Mouse (Mus musculus): ENCODE measurements around the gene Gpx4. TPM values are rescaled to one million over a fixed set of nuclear protein-coding genes. Genes with fewer than 3 reads are reported as not detected.
"Not testable (repeated sequence)": the region's sequence is repeated elsewhere in the genome, so short reads cannot be mapped to it uniquely, and the experiment has no call there.

Gpx4 gene
- polyA plus RNA-seq, 1 experiment from 2014 or later: 488 TPM

- ATAC-seq (ENCODE audit: insufficient number of reproducible peaks, insufficient read depth, low FRiP score, low TSS enrichment, low read depth): no peak
- Histone ChIP-seq H3K9me3 (no peaks in the 10 kb centered on the region), H3K27ac (peak overlapping the region; percentile 12; the same call in 1 of the 2 replicates), H3K4me1 (peaks cover 32% of the 10 kb centered on the region), H3K36me3 (peaks cover 42% of the 10 kb centered on the region), H3K9ac (no peak overlapping the region; the same call in 1 of the 2 replicates), H3K4me2 (no peak overlapping the region), H3K4me3 (no peak overlapping the region), H3K27me3 (no peaks in the 10 kb centered on the region)
- 92% methylated on average over 5 of the region's 5 CpGs for WGBS
Measured at GRCm38 (mm10) chr10:80035686-80036085, 11.3 kb upstream of the Gpx4 start.

- 95% methylated on average over 13 of the region's 13 CpGs for whole genome bisulfite sequencing
- no peak overlapping the region for H3K4me2 ChIP-seq
- ATAC-seq (ENCODE audit: insufficient number of reproducible peaks, insufficient read depth, low FRiP score, low TSS enrichment, low read depth): no peak
Measured at GRCm38 (mm10) chr10:80036832-80037231, 10.1 kb upstream of the Gpx4 start.

DNA sequence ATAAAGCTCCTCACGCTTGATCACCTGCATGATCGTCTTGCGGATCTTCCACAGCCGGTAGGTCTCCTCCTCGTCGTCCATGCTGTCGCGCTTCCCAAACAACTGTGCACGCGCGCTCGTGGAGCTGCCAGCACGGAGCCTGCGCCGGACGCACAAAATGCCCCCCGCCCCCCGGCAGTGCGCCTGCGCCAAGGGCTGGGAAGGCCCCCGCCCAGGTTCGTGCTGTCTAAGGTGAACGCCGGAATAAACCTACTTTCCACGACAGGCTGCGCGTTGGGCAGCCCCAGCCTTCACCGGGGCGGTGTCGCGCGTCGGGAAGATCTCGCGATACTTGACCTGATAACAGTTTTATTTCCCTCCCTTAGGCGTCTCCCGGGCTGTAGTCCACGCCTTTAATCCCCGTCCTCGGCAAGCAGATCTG is 7.4 kb upstream of the Gpx4 start, which contains the start of gene Polr2e:
Gene Polr2e (minus strand): TSS at position 237 of the 421 bp plus-strand sequence.
- Histone ChIP-seq H3K27me3 (no peaks in the 10 kb centered on the region), H3K4me3 (peak within 1 kb of the TSS; percentile 88), H3K4me2 (peak within 1 kb of the TSS; percentile 82), H3K9me3 (no peaks in the 10 kb centered on the region), H3K4me1 (peaks cover 15% of the 10 kb centered on the region), H3K9ac (peak within 1 kb of the TSS; percentile 91), H3K27ac (peak within 1 kb of the TSS; percentile 39), H3K36me3 (peaks cover 39% of the 10 kb centered on the region)
- ATAC-seq (ENCODE audit: insufficient number of reproducible peaks, insufficient read depth, low FRiP score, low TSS enrichment, low read depth): peak; percentile 96
- WGBS: under 1% methylated on average over 40 of the region's 40 CpGs

More at GRCm38 (mm10) chr10:80036832-80037231, 10.1 kb upstream of the Gpx4 start:
- no peaks in the 10 kb centered on the region for H3K9me3 ChIP-seq
- no peak overlapping the region for H3K9ac ChIP-seq
- peaks cover 42% of the 10 kb centered on the region for H3K36me3 ChIP-seq
- no peaks in the 10 kb centered on the region for H3K27me3 ChIP-seq
- peaks cover 32% of the 10 kb centered on the region for H3K4me1 ChIP-seq
- no peak overlapping the region for H3K4me3 ChIP-seq
- no peak overlapping the region for H3K27ac ChIP-seq

DNA sequence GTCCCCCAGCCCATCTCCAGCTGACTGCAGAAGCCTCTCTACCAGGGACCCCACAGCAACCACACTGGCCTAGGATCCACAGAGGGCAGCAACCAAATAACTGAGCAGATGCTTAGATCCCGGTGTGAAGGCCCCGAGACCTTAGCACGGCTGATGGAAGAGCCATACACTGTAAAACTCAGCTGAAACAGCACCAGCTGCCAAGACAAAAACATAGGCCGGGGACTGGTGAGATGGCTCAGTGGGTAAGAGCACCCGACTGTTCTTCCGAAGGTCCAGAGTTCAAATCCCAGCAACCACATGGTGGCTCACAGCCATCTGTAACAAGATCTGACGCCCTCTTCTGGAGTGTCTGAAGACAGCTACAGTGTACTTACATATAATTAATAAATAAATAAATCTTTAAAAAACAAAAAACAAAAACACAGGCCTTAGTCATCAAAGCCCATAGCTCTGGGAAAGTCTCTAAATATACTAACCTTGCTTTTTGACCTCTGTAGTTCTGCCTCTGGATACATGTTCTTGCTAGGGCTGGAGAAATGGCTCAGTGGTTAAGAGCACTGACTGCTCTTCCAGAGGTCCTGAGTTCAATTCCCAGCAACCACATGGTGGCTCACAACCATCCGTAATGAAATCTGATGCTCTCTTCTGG is 5.4 kb upstream of the Gpx4 start:
- not testable (repeated sequence) for H3K4me2 ChIP-seq; H3K9me3 ChIP-seq; H3K4me3 ChIP-seq; ATAC-seq (ENCODE audit: insufficient number of reproducible peaks, insufficient read depth, low FRiP score, low TSS enrichment, low read depth); H3K27me3 ChIP-seq; H3K9ac ChIP-seq
- 83% methylated on average over 8 of the region's 8 CpGs for WGBS
- Histone ChIP-seq H3K4me1 (peaks cover 15% of the 10 kb centered on the region), H3K36me3 (peaks cover 19% of the 10 kb centered on the region), H3K27ac (peak overlapping the region; percentile 33; the same call in 1 of the 2 replicates)

GRCm38 (mm10) chr10:80044087-80044486 is 2.9 kb upstream of the Gpx4 start:
- no peak overlapping the region for H3K9ac ChIP-seq
- no peaks in the 10 kb centered on the region for H3K27me3 ChIP-seq
- ATAC-seq (ENCODE audit: insufficient number of reproducible peaks, insufficient read depth, low FRiP score, low TSS enrichment, low read depth): no peak
- H3K9me3 ChIP-seq: no peaks in the 10 kb centered on the region
- H3K36me3 ChIP-seq: no peaks in the 10 kb centered on the region
- WGBS: 18% methylated on average over 4 of the region's 4 CpGs
- H3K4me1 ChIP-seq: peaks cover 23% of the 10 kb centered on the region
- peak overlapping the region; percentile 40; the same call in 1 of the 2 replicates for H3K27ac ChIP-seq
- no peak overlapping the region for H3K4me2 ChIP-seq
- H3K4me3 ChIP-seq: no peak overlapping the region

- H3K4me2 ChIP-seq; H3K4me3 ChIP-seq; H3K27ac ChIP-seq; H3K9me3 ChIP-seq; H3K9ac ChIP-seq; H3K27me3 ChIP-seq; H3K36me3 ChIP-seq; ATAC-seq (ENCODE audit: insufficient number of reproducible peaks, insufficient read depth, low FRiP score, low TSS enrichment, low read depth): not testable (repeated sequence)
- WGBS: 72% methylated on average over 4 of the region's 4 CpGs
- H3K4me1 ChIP-seq: peaks cover 19% of the 10 kb centered on the region
Measured at GRCm38 (mm10) chr10:80045364-80045763, 1.6 kb upstream of the Gpx4 start.

- 80% methylated on average over 5 of the region's 5 CpGs for WGBS
- Histone ChIP-seq H3K4me3 (no peak overlapping the region), H3K4me1 (peaks cover 22% of the 10 kb centered on the region), H3K27ac (no peak overlapping the region), H3K4me2 (no peak overlapping the region), H3K9ac (no peak overlapping the region), H3K36me3 (no peaks in the 10 kb centered on the region), H3K9me3 (no peaks in the 10 kb centered on the region), H3K27me3 (no peaks in the 10 kb centered on the region)
- ATAC-seq (ENCODE audit: insufficient number of reproducible peaks, insufficient read depth, low FRiP score, low TSS enrichment, low read depth): no peak
Measured at GRCm38 (mm10) chr10:80045766-80046165, 1.2 kb upstream of the Gpx4 start.

GRCm38 (mm10) chr10:80048396-80048795 is 1.4 kb downstream of the Gpx4 start:
- no peaks in the 10 kb centered on the region for H3K36me3 ChIP-seq
- H3K9ac ChIP-seq: no peak overlapping the region
- H3K27me3 ChIP-seq: no peaks in the 10 kb centered on the region
- peaks cover 36% of the 10 kb centered on the region for H3K4me1 ChIP-seq
- ATAC-seq (ENCODE audit: insufficient number of reproducible peaks, insufficient read depth, low FRiP score, low TSS enrichment, low read depth): no peak
- no peak overlapping the region for H3K4me3 ChIP-seq
- no peak overlapping the region for H3K4me2 ChIP-seq
- H3K27ac ChIP-seq: peak overlapping the region; percentile 78
- H3K9me3 ChIP-seq: no peaks in the 10 kb centered on the region
- 23% methylated on average over 5 of the region's 5 CpGs for WGBS

GRCm38 (mm10) chr10:80048834-80049233 is 1.9 kb downstream of the Gpx4 start:
- Histone ChIP-seq H3K4me3 (no peak overlapping the region), H3K27me3 (no peaks in the 10 kb centered on the region), H3K9me3 (no peaks in the 10 kb centered on the region), H3K27ac (peak overlapping the region; percentile 78), H3K4me2 (no peak overlapping the region), H3K9ac (no peak overlapping the region), H3K36me3 (no peaks in the 10 kb centered on the region), H3K4me1 (peaks cover 36% of the 10 kb centered on the region)
- WGBS: 50% methylated on average over 3 of the region's 3 CpGs
- no peak for ATAC-seq (ENCODE audit: insufficient number of reproducible peaks, insufficient read depth, low FRiP score, low TSS enrichment, low read depth)

DNA sequence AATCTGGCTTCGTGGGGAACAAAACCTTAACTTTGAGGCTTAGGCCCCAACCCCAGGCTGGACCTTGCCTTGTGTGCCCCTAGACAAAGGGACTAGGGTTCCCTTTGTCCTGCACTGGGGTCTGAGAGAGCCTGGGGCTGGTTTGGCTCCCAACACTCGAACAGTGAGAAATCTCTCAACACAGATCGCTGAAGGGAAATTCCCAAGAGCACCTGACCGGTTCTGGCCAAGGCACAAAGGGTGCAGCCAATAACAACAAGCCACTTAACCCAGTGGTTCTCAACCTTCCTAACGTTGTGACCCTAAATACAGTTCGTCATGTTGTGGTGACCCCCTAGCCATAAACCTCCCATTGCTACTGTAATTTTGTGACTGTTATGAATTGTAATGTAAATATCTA is 3.3 kb downstream of the Gpx4 start:
- Histone ChIP-seq H3K36me3 (peaks cover under 1% of the 10 kb centered on the region; the same call in 1 of the 2 replicates), H3K27ac (0 out of 2 replicates have a peak overlapping the region, but pooled peaks have one; percentile 28), H3K4me3 (no peak overlapping the region), H3K27me3 (no peaks in the 10 kb centered on the region), H3K4me2 (no peak overlapping the region), H3K9me3 (no peaks in the 10 kb centered on the region), H3K4me1 (peaks cover 45% of the 10 kb centered on the region), H3K9ac (no peak overlapping the region)
- no peak for ATAC-seq (ENCODE audit: insufficient number of reproducible peaks, insufficient read depth, low FRiP score, low TSS enrichment, low read depth)
- WGBS: 29% methylated on average over 6 of the region's 6 CpGs

GRCm38 (mm10) chr10:80050885-80051617 is 4.1 kb downstream of the Gpx4 start:
- Histone ChIP-seq H3K4me1 (peaks cover 51% of the 10 kb centered on the region), H3K36me3 (peaks cover 8% of the 10 kb centered on the region), H3K27me3 (no peaks in the 10 kb centered on the region), H3K9me3 (no peaks in the 10 kb centered on the region), H3K9ac (no peak overlapping the region), H3K4me3 (no peak overlapping the region), H3K4me2 (no peak overlapping the region), H3K27ac (peak overlapping the region; percentile 66)
- ATAC-seq (ENCODE audit: insufficient number of reproducible peaks, insufficient read depth, low FRiP score, low TSS enrichment, low read depth): no peak
- WGBS: 23% methylated on average over 15 of the region's 15 CpGs

Measured in embryonic facial prominence, embryonic 13.5 days (tissue).